Mouse (Mus musculus): Measurements from ENCODE around the gene Slc34a3. TPM values are rescaled to one million over a fixed set of nuclear protein-coding genes. Genes with fewer than 3 reads are reported as not detected.

The Slc34a3 gene
- total RNA-seq (2023) = not detected

DNA sequence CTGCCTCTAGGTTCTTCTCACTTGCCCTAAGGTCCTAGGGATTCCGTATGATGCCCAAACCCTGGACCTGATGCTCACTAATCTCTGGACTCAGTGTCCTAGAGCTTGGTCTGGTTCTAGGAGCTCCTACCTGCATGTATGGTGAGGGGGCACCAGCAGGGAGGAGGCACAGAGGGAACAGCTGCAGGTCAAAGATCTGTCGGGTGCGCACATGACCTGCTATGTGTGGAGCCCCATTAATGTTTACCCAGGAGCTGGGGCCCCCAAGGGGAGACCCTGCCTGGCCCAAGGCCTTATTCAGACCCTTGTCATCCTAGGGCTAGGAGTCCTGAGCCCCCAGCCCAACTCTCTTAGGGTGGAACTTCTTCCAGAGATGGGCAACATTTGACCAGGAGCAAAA, at the start of gene Slc34a3:
Slc34a3 (minus strand) TSS at position 315 of the 400 bp plus-strand sequence.

DNA sequence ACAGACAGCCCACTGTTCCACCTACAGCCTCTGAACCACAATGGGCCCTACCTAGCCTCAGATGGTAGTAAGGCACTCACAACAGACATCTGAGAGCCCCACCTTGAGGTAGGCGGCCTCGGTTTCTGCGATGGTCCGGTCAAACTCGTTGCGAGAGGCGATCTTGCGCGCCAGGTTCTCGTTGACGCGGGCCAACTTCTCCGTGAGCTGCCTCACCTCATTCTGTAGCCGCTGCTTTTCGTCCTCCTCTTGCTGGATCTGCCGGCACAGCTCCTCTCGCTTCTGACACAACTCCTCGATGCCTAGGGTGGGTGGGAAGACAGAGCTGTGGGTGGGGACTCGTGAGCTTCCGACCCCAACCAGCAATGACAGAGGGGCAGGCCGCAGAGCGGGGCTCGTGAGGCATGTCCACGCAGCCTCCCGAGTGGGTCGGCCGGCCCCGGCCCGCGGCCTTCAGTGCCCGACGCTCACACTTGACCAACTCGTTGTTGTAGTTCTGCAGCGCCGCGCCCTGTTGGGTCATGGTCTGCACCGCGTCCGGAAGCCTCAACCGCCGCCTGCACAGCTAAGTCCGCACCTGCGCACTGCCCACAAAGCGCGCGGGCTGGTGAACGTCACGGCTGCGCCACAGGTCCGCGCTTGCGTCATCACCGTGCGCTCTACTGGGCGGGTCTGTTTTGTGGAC, 37.8 kb upstream of the Slc34a3 start, which contains the start of the genes Ssna1 and Anapc2:
Ssna1 (minus strand) TSS at position 612 of the 685 bp plus-strand sequence.
Anapc2 (plus strand) TSS at position 652 of the 685 bp plus-strand sequence.

DNA sequence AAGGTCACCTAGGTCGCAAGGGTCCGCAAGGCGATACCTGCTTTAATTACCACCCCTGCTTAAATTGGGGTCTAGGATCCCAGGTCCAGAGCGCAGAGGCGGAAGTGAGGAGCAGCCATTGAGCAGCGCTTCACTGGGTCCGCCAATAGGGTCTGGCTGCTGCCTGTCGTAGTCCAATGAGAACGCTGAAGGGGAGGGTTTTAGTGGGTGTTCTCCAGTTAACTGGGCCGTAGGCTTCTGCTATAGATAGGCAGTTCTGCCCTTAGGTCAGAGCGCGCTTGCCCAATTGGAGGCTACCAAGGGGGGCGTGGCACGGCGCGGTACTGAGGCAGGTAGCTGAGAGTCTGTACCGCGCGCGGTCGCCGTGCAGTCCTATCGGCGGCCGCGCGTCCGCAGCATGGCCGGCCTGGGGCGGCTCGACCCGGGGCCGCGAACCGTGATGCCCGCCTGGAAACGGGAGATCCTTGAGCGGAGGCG, 28.2 kb upstream of the Slc34a3 start, which contains the start of gene Tprn:
Tprn (plus strand) TSS at position 328 of the 477 bp plus-strand sequence.

DNA sequence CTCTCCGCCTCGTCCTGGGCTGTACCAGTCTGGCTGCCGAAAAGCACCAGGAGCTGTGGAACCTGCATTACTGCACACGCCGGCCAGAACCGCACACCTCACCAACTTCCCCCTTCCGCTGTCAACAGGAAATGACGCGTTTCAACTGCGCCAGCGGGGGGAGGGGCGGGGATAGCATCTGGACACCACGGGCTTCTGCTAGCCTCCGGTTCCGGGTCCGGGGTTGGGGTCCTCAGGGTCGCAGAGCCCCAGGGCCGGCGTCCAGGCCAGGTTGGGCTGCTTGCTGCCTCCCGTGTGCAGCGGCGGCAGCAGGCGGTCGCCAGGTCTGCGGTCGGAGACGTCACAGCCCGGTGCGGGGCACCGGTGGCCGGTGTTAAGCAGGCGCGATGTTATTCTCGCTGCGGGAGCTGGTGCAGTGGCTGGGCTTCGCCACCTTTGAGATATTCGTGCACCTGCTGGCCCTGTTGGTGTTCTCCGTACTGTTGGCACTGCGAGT, 21.2 kb upstream of the Slc34a3 start, which contains the start of gene Tmem203:
Tmem203 (plus strand) TSS at position 156 of the 496 bp plus-strand sequence.

DNA sequence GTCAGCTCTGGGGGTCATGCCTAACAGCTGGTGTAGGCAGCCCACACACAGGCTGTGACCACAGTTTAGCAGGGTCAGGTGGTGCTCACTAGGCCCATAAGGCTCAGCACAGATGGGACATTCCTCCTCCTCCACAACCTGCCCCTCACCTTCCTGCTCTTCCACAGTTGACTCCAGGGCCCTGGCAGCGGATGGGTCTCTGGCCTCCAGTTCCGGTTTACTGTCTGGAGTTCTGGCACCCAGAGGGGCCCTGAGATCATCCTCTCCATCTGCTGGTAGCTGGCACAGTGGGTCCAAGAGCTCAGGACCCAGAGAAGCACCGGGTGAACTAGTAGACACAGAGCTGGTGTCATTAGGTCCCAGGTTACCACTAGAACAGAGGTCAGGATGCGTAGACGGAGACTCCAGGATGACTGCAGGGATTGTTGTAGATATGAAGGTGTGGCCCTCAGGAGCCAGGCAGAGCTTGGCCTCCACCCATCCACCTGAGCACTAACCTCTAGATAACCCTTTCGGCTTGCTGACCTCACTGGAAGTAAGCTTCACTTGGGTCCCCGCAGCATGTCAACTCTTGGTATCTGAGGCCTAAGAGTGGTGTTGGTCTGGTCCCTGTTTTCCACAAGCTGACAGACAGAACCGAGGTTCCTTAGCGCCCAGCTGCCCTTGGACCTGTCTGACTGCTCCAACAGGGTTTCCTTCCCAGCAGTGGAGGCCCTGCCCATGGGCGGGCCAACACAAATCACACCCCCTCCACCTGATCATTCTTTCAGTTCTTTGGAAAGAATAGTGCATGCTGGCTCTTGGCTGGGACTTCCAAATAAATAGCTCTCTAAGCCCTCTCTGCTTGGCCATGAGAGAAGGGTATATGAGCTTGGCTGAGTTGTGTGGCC, 12.3 kb upstream of the Slc34a3 start, which contains the start of gene AL732309.1:
AL732309.1 (minus strand) TSS at position 681 of the 890 bp plus-strand sequence.

DNA sequence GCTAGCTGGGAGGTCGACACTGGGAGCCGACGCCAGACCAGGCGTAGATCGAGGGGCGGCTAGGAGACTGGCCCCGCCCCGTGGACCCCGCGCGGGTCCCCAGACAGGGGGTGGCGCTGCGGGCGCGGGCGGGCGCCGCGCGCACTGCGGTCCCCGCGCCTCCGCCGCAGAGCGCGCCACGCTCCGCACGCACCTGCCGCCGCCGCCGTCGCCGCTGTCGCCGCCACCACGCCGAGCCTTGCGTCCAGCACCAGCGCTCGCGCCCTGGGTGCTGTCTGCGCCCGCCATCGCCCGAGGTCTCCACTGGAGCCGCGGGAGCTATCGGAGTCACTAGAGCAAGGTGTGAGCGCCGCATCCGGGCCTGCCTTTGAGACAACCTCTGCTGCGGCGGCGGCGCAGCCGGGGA, 7.9 kb upstream of the Slc34a3 start, which contains the start of the genes Rnf208 and Cysrt1:
Rnf208 (plus strand) TSS at position 155 of the 406 bp plus-strand sequence.
Cysrt1 (minus strand) TSS at position 352 of the 406 bp plus-strand sequence.

DNA sequence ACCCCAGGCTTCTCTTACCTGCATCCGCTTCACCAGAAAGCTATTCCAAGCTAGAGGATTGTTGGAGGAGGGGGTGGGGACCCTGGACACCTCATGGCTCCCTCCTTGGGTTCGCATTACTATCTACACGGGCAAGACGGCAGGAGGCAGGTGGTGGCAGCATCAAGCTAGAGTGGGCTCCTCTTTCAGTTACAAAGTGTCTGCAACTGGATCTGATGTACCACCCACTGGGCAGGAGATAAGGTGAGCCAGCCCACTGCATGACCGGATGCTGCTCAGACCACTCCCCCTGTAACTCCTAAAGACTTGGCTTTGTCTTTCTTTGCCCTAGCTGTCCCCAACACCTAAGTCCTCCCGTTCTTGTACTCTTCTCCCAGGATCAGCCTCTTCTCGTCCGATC, 2.5 kb upstream of the Slc34a3 start, which contains the start of gene Rnf224:
Rnf224 (minus strand) TSS at position 174 of the 400 bp plus-strand sequence.

DNA sequence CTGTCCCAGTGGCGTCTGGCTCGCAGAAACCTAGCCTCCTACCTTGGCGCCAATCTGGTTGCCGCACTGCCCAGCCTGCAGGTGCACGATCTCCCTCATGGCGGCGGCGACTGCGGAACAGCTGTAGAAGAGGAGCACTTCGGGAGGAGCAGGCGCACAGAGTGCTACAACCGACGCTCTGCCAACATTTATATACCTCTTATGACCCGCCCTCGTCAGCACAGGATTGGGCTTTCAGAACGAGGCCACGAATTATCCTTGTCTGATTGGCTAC, 9.7 kb downstream of the Slc34a3 start, which contains the start of gene Tubb4b:
Tubb4b (minus strand) TSS at position 211 of the 274 bp plus-strand sequence.

DNA sequence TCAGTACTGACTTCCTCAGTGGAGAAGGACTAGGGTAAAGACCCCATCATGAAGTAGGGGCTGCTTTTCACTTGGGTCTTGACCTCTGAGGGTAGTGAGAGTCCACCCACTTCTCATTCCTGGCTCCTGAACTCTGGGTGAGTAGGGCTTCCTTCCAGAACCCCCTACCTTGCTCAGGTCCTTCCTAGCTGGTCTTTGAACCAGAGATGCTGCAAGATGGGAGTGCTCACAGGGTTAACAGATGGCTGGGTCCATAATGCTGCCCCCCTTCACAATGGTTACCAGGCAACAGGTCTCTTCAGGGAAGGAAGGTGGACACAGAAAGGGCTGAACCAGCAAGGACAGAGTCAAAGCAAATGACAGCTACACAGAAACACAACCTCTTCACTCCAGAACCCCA, 15.7 kb downstream of the Slc34a3 start, which contains the start of gene Fam166a:
Fam166a (plus strand) TSS at position 301 of the 400 bp plus-strand sequence.

DNA sequence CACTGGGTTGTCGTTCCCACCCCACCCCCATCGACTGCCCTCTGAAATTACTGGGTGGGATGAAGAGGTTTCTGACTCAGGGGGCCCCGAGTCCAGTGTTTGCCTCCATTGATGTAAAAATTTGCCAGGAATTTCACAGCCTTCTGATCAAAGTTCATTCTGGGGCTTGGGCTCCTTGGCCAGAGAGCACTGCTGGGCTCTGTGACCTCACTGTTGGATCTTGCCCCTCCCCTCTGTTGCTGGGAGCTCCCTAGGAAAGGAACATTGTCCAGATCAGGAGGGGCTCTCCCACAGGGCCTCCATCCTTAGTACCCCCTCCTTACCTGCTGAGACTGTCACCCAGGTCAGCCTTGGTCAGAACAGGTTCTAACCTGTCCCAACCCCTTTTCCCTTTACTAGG, 19.7 kb downstream of the Slc34a3 start, which contains the start of gene Stpg3:
Stpg3 (minus strand) TSS at position 194 of the 400 bp plus-strand sequence.

DNA sequence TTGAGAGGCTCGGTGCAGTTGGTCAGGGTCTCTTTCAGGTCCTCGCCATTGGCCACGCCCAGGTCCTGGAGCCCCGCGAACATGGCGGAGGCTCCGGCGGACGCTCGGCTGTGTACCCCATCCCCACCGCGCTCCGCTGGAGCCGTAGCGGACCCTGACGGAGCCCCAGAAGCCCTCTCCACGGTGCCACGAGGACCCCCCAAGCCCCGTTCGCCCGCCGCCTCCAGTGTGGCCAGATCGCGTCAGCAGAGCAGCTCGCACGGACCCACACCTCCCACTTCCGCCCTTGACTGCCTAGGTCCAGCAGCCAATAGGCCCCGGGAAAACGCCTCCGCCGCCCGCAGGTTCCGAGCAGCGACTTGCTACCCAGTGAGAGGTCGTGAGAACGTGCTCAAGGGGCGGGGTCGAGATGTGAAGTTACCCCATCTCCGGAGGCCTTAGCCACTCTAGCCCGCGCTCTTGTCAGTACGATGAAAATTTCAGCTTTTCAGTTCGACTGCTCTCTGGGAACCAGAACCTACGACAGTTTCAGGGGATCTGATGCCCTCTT, 23.0 kb downstream of the Slc34a3 start, which contains the start of gene Nelfb:
Nelfb (minus strand) TSS at position 369 of the 550 bp plus-strand sequence.

DNA sequence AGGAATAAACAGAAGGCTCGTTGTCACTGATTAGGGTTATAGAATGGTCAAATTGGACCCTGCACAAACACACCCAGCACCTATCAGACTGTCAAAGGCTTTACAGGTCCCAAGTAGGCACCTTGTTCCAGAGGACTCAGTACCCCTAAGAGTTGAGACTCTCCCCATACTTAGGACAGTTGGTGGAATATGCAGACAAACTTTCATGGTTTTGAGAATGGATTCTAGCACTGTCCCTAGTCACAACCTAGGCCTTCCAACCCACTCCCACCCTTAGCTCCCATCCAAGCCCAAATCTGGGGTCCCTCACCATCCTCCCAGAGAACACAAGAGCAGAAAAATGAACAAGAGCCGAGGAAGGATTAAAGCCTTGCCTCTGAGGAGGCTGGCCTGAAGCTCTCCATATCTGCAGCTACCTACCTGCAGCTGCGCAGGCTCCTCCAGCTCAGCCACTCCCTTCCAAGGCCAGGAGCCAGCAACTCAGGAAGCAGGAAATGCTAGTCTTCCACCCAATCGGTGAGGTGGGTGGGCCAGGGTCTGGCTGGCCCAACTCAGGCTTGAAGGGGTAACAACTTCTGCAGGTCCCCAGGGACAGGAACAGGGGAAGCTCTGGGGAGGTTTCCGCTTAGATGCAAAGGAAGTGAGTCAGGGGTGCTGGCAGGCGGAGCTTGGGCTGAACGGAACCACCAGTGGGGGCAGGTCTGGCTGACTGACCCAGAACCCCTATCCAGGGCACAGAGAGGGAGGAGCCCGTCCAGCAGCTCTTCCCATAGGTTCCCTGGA, 37.8 kb downstream of the Slc34a3 start, which contains the start of gene Tor4a:
Tor4a (minus strand) TSS at position 715 of the 783 bp plus-strand sequence.

DNA sequence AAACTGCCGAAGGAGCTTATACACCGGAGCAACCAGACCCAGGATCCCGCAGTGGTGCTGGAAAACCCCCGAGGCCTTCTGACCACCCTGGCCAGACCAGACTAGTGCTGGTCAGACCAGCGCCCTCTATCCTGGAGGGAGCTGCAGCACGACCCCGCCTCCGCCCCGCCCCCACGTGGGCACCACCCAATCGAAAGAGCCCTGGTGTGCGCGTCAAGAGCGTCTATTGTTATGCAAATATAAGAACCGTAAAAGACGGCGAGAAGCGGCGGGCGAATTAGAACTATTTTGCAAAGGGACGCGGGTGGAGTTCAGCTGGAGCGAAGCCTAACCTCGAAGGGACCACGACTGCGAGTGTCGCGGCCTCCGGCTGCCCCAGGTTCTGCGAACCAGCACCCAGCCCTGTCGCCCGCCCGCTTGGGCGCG, 53.7 kb downstream of the Slc34a3 start, which contains the start of gene Nrarp:
Nrarp (plus strand) TSS at position 281 of the 426 bp plus-strand sequence.

Other genes with a start within 250 kb of the Slc34a3 start
- 10 to 100 TPM; 26.3 to 27.9 TPM for gene Nsmf, start 180.0 kb downstream of the Slc34a3 start, total RNA-seq (2023)
- not detected for gene Entpd8, start 154.1 kb downstream of the Slc34a3 start, total RNA-seq (2023)
- gene Noxa1, start 139.2 kb downstream of the Slc34a3 start, total RNA-seq (2023) = under 1 TPM; 0.35 to 0.71 TPM
- 1 to 10 TPM; 2.8 to 5.0 TPM for gene Nrarp, start 53.6 kb downstream of the Slc34a3 start, total RNA-seq (2023)
- gene Tor4a, start 37.5 kb downstream of the Slc34a3 start, total RNA-seq (2023) = 10 to 100 TPM; 35.7 to 39.1 TPM
- 10 to 100 TPM; 74.8 to 89.9 TPM for gene Nelfb, start 22.9 kb downstream of the Slc34a3 start, total RNA-seq (2023)
- under 1 TPM in 1 of 2 experiments, not detected in 1; 0.50 TPM for gene Stpg3, start 19.7 kb downstream of the Slc34a3 start, total RNA-seq (2023)
- not detected for gene Fam166a, start 15.6 kb downstream of the Slc34a3 start, total RNA-seq (2023)
- gene Tubb4b, start 9.7 kb downstream of the Slc34a3 start, total RNA-seq (2023) = 100 to 1,000 TPM; 122 to 138 TPM
- gene Rnf224, start 2.4 kb upstream of the Slc34a3 start, total RNA-seq (2023) = not detected
- gene Rnf208, start 7.9 kb upstream of the Slc34a3 start, total RNA-seq (2023) = 1 to 10 TPM in 1 of 2 experiments, under 1 TPM in 1; 0.82 to 1.4 TPM
- not detected for gene Cysrt1, start 8.1 kb upstream of the Slc34a3 start, total RNA-seq (2023)
- 10 to 100 TPM in 1 of 2 experiments, 1 to 10 TPM in 1; 9.0 to 11.1 TPM for gene AL732309.1, start 12.5 kb upstream of the Slc34a3 start, total RNA-seq (2023)
- 10 to 100 TPM; 16.7 to 17.9 TPM for gene Tmem203, start 21.1 kb upstream of the Slc34a3 start, total RNA-seq (2023)
- gene Tprn, start 28.3 kb upstream of the Slc34a3 start, total RNA-seq (2023) = 10 to 100 TPM; 15.9 to 22.1 TPM
- 10 to 100 TPM; 43.8 to 45.5 TPM for gene Ssna1, start 38.1 kb upstream of the Slc34a3 start, total RNA-seq (2023)
- 100 to 1,000 TPM; 108 to 110 TPM for gene Anapc2, start 38.1 kb upstream of the Slc34a3 start, total RNA-seq (2023)
- not detected for gene Tmem210, start 53.8 kb upstream of the Slc34a3 start, total RNA-seq (2023)
- not detected for gene Lrrc26, start 55.6 kb upstream of the Slc34a3 start, total RNA-seq (2023)
- gene Grin1, start 84.8 kb upstream of the Slc34a3 start, total RNA-seq (2023) = not detected
- 10 to 100 TPM; 46.4 to 46.6 TPM for gene Man1b1, start 98.0 kb upstream of the Slc34a3 start, total RNA-seq (2023)
- 10 to 100 TPM; 10.7 to 22.7 TPM for gene Dpp7, start 122.0 kb upstream of the Slc34a3 start, total RNA-seq (2023)
- 10 to 100 TPM in 1 of 2 experiments, 1 to 10 TPM in 1; 8.9 to 12.4 TPM for gene Uap1l1, start 131.3 kb upstream of the Slc34a3 start, total RNA-seq (2023)
- gene Sapcd2, start 138.0 kb upstream of the Slc34a3 start, total RNA-seq (2023) = 1 to 10 TPM in 1 of 2 experiments, under 1 TPM in 1; 0.39 to 2.7 TPM
- not detected for gene Entpd2, start 161.5 kb upstream of the Slc34a3 start, total RNA-seq (2023)
- gene Npdc1, start 165.0 kb upstream of the Slc34a3 start, total RNA-seq (2023) = 1 to 10 TPM; 3.3 to 3.8 TPM
- gene Fut7, start 188.9 kb upstream of the Slc34a3 start, total RNA-seq (2023) = under 1 TPM; 0.39 to 0.73 TPM
- gene Abca2, start 194.3 kb upstream of the Slc34a3 start, total RNA-seq (2023) = 10 to 100 TPM; 82.9 to 83.2 TPM
- 1 to 10 TPM in 1 of 2 experiments, not detected in 1; 1.4 TPM for gene Clic3, start 222.5 kb upstream of the Slc34a3 start, total RNA-seq (2023)
- gene Paxx, start 226.7 kb upstream of the Slc34a3 start, total RNA-seq (2023) = 10 to 100 TPM; 71.5 to 79.3 TPM
- gene Ptgds, start 235.7 kb upstream of the Slc34a3 start, total RNA-seq (2023) = not detected

Measured in T-cell, adult 66 days (primary cell).